14 mouse cellular contexts compared by ENCODE assay signal in the genomic region with DNA sequence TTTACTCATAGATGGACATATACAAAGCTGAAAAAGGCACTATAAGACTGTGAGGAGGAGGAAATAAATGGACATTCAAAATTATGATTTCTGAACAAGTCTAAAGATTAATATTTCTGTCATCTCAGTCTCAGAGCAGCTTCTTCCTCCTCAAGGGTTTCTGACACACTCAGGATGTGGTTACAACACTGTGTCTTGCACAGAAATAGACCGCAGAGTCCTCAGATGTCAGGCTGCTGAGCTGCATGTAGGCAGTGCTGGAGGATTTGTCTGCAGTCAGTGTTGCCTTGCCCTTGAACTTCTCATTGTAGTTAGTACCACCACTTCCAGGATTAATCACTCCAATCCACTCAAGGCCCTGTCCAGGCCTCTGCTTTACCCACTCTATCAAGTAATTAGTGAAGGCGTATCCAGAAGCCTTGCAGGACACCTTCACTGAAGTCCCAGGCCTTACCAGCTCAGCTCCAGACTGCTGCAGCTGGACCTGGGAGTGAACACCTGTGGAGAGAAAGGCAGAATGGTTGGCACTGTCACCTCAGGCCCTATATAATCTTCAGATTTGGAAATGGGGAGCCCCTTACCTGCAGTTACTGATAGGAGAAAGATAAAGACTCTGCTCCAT.
DNase-seq lines count a peak whose midpoint lies in the region; ATAC-seq lines count a peak whose summit lies in the region.
"Had no signal": no experiment of that assay in that cellular context is flagged by ENCODE, and none has a peak within 500 bp of the region (broad histone marks: within the 10 kb centered on the region; RNA-seq: fewer than 3 reads in every experiment).

No protein-coding gene starts in this region.

- peak; percentile 78 for ATAC-seq in activated CD4-positive, CD25-positive, alpha-beta regulatory T cell, adult 4 months
- ATAC-seq in forebrain, embryonic 11.5 days (replicated peaks; ENCODE audit: low FRiP score) = no peak
- ATAC-seq: forebrain, embryonic 14.5 days had no signal

- H3K9ac ChIP-seq in forebrain, embryonic 11.5 days (ENCODE audit: low read length) = no peak overlapping the region
- H3K9ac ChIP-seq: hindbrain, embryonic 12.5 days; limb, embryonic 15.5 days had no signal

- H3K27ac ChIP-seq in forebrain, embryonic 11.5 days (ENCODE audit: low read depth, low read length) = no peak overlapping the region
- H3K27ac ChIP-seq: embryonic facial prominence, embryonic 10.5 days; hindbrain, embryonic 12.5 days; limb, embryonic 15.5 days had no signal

- no peaks in the 10 kb centered on the region for H3K36me3 ChIP-seq in forebrain, embryonic 11.5 days (ENCODE audit: control insufficient read depth, insufficient read depth, low read length)
- H3K36me3 ChIP-seq: embryonic facial prominence, embryonic 10.5 days; hindbrain, embryonic 12.5 days; limb, embryonic 15.5 days had no signal

- 91% methylated on average over 2 of the region's 2 CpGs for WGBS in forebrain, embryonic 11.5 days

- intact Hi-C loops in left cerebral cortex, postnatal 25 days (cut with DNase I) = no loop called here

- H3K4me2 ChIP-seq in forebrain, embryonic 11.5 days (ENCODE audit: low read depth, low read length, severe bottlenecking) = no peak overlapping the region
- H3K4me2 ChIP-seq: hindbrain, embryonic 12.5 days; limb, embryonic 15.5 days; midbrain, embryonic 11.5 days had no signal

- DNase-seq in lung, adult 18-20 months = peak; percentile 0 to 3
- DNase-seq in lung, postnatal 14 days = no peak
- DNase-seq in naive thymus-derived CD4-positive, alpha-beta T cell, adult 2 months (ENCODE audit: low read depth) = peak; percentile 68
- DNase-seq in thymus, postnatal 10 days (ENCODE audit: low spot score in 2 of 2) = peak; percentile 46 to 52
- DNase-seq in cerebellum, postnatal 10 days = no peak
- no peak for DNase-seq in left cerebral cortex, postnatal 25 days (ENCODE audit: low spot score in 2 of 2)
- DNase-seq in forebrain, embryonic 11.5 days (ENCODE audit: low spot score) = no peak
- DNase-seq: right cerebral cortex, postnatal 14 days had no signal

- H3K9me3 ChIP-seq in forebrain, embryonic 11.5 days (ENCODE audit: control insufficient read depth, low read length) = no peaks in the 10 kb centered on the region
- H3K9me3 ChIP-seq: limb, embryonic 15.5 days had no signal

- no peaks in the 10 kb centered on the region for H3K4me1 ChIP-seq in forebrain, embryonic 11.5 days (replicated peaks; ENCODE audit: control insufficient read depth, insufficient read depth, low read length)
- H3K4me1 ChIP-seq: embryonic facial prominence, embryonic 10.5 days; hindbrain, embryonic 12.5 days; limb, embryonic 15.5 days had no signal

- H3K27me3 ChIP-seq in forebrain, embryonic 11.5 days (ENCODE audit: control insufficient read depth, insufficient read depth, low read length) = no peaks in the 10 kb centered on the region
- H3K27me3 ChIP-seq: hindbrain, embryonic 12.5 days; limb, embryonic 15.5 days had no signal

- H3K4me3 ChIP-seq in forebrain, embryonic 11.5 days (ENCODE audit: low read depth, low read length) = no peak overlapping the region
- H3K4me3 ChIP-seq: embryonic facial prominence, embryonic 10.5 days; hindbrain, embryonic 12.5 days; limb, embryonic 15.5 days had no signal

Comparison
In these comparisons a context has a peak if more than half of its experiments do, and no peak if none do; other contexts are left out.
1. DNase-seq: peak in lung, adult 18-20 months (2 of 2), naive thymus-derived CD4-positive, alpha-beta T cell, adult 2 months (single experiment) and thymus, postnatal 10 days (2 of 2); none in lung, postnatal 14 days (single experiment), cerebellum, postnatal 10 days (0 of 2), left cerebral cortex, postnatal 25 days (0 of 2) and forebrain, embryonic 11.5 days (single experiment).